Mouse (Mus musculus) frontal cortex, adult 2 months (tissue): ENCODE measurements at regions not wholly inside any gene's neighbourhood (a gene's known extent, or its start where the extent isn't known, plus 50 kb on each side); places are given as distances from the start of the nearest gene placed in this dataset.

Source experiments
- DNase-seq, 2 experiments: peaks; one replicate each; pipeline ENCODE4 v3.0.0; 2022; ENCODE audit warnings: low spot score in 1 of 2; ENCODE audit errors: extremely low spot score in 1 of 2

- DNase-seq: no peak
Observed at GRCm38 (mm10) chr8:36030237-36030636, 264.6 kb downstream of the Gm19410 start.

GRCm38 (mm10) chr8:36031966-36032719 is 266.6 kb downstream of the Gm19410 start:
- DNase-seq: no peak

GRCm38 (mm10) chr8:36035339-36035738 is 269.7 kb downstream of the Gm19410 start:
- no peak for DNase-seq

GRCm38 (mm10) chr8:36036271-36036670 is 270.7 kb downstream of the Gm19410 start:
- DNase-seq: no peak

- DNase-seq: no peak
Observed at GRCm38 (mm10) chr8:36041222-36041864, 275.8 kb downstream of the Gm19410 start.

- DNase-seq: no peak
Observed at GRCm38 (mm10) chr8:36042594-36042993, 277.0 kb downstream of the Gm19410 start.
